Mouse (Mus musculus) brain, embryonic 14.5 days (tissue): ENCODE results near the gene Rnase9.

ENCODE experiments used
- CTCF ChIP-seq: fragments of 200-500 bp; IDR thresholded peaks from 2 replicates; pipeline ENCODE4 v1.5.1; 2012; ENCODE audit warnings: inconsistent platforms, mild to moderate bottlenecking, moderate library complexity, borderline replicate concordance; ENCODE audit not compliant: insufficient read depth, insufficient read length; ENCODE audit errors: extremely low read depth
- POLR2A ChIP-seq: fragments of 200-500 bp; IDR thresholded peaks from 2 replicates; pipeline ENCODE4 v1.6.1; 2012; ENCODE audit warnings: mild to moderate bottlenecking, inconsistent platforms, borderline replicate concordance; ENCODE audit not compliant: poor library complexity, insufficient read depth, insufficient read length, severe bottlenecking; ENCODE audit errors: extremely low read depth

DNA sequence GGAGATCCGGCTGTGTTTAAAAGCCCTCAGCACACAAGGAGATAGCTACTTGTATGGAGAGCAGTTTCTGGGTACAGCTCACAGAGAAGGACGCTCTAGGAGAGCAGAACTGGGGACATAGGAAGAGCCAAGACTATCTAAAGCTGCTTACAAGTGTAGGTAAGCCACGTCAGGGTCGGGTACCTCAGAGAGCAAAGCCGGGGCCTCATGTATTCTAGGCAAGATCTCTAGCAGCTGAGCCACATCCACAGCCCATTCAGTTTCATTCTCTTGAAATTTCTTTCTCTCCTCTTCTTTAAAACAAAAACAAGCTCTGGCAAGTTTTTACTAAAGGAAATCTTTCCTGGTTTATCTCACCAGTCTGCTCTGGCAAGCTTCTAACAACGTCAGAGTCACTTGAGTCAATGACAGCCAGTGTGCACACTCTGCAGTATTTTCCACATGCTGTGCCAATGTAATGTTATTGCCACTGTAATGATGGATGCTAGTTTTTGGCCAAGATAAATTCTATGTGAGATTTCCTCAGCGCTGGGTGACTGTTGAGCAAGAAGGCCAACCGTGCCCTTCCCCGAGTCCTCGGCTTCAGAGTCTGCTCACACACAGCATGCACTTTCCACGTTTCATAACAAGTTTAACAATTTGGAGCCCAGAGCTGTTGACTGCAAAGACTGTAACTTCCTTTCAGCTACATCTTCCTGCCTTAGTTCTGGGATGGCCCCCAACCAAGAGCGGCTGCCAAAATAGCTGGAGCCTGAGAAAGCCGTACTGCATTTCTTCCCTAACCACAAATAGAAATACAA is 33.6 kb downstream of the Rnase9 start:
- TF ChIP-seq CTCF (no peak), POLR2A (no peak)
